Mouse (Mus musculus) CH12.LX (cell line): Measurements from ENCODE around the gene Tunar. TPM values are rescaled to one million over a fixed set of nuclear protein-coding genes. Genes with fewer than 3 reads are reported as not detected.

Experiments
- DNase-seq: peaks from one replicate; pipeline ENCODE4 v3.0.0-alpha.2; 2013; ENCODE audit errors: extremely low read depth
- H3K27ac ChIP-seq: 2 replicates; pipeline ENCODE4 v1.5.1; 2012; ENCODE audit warnings: low read depth, mild to moderate bottlenecking, control low read depth, moderate library complexity; ENCODE audit not compliant: insufficient read depth
- H3K27me3 ChIP-seq: replicated peaks from 2 replicates; pipeline ENCODE3; 2012; ENCODE audit warnings: inconsistent platforms
- H3K36me3 ChIP-seq, 2 experiments: replicated peaks in 1 of 2; 2 replicates each; pipeline versions ENCODE3 to v1.6.1; 2012; ENCODE audit warnings: inconsistent platforms in 1 of 2, low read length in 1 of 2, mild to moderate bottlenecking in 1 of 2, mixed read lengths in 1 of 2, moderate library complexity in 1 of 2; ENCODE audit not compliant: control insufficient read depth in 1 of 2, insufficient read depth in 1 of 2
- H3K4me1 ChIP-seq, 2 experiments: 2 replicates each; pipeline ENCODE4 v1.6.1; 2012; ENCODE audit warnings: inconsistent platforms in 1 of 2, moderate library complexity in 1 of 2; ENCODE audit not compliant: insufficient read depth in 2 of 2, control insufficient read depth in 1 of 2
- H3K4me2 ChIP-seq: 2 replicates; pipeline ENCODE4 v1.6.1; 2012; ENCODE audit warnings: low read depth, mild to moderate bottlenecking, control low read depth; ENCODE audit not compliant: poor library complexity, insufficient read depth, severe bottlenecking
- H3K4me3 ChIP-seq, 3 experiments: fragments of 150-350 bp in 1 of 3; sonication (generic) in 1 of 3; replicated peaks in 1 of 3; 2 replicates each; pipeline versions ENCODE3 to v1.5.1; 2011 to 2012; ENCODE audit warnings: low read depth in 2 of 3, low read length in 2 of 3, mild to moderate bottlenecking in 2 of 3, moderate library complexity in 2 of 3, control low read depth in 1 of 3, improper control_type of control experiment in 1 of 3, inconsistent platforms in 1 of 3, mixed read lengths in 1 of 3; ENCODE audit not compliant: poor library complexity in 1 of 3
- H3K79me2 ChIP-seq: replicated peaks from 2 replicates; pipeline ENCODE4 v1.6.1; 2012; ENCODE audit warnings: mild to moderate bottlenecking, moderate library complexity; ENCODE audit not compliant: control insufficient read depth, poor library complexity, insufficient read depth, severe bottlenecking; ENCODE audit errors: extremely low read depth
- H3K9ac ChIP-seq: 2 replicates; pipeline ENCODE4 v1.6.1; 2012; ENCODE audit warnings: low read depth, mild to moderate bottlenecking, control low read depth, moderate library complexity; ENCODE audit not compliant: insufficient read depth
- H3K9me3 ChIP-seq: replicated peaks from 2 replicates; pipeline ENCODE3; 2012; ENCODE audit warnings: low read length, inconsistent platforms, mixed read lengths
- CHD1 ChIP-seq: IDR thresholded peaks from 2 replicates; pipeline ENCODE4 v1.6.1; 2012; ENCODE audit warnings: low read depth, low read length, improper control_type of control experiment, inconsistent platforms
- CTCF ChIP-seq, 2 experiments: IDR thresholded peaks in 1 of 2; conservative IDR thresholded peaks in 1 of 2; 2 replicates each; pipeline ENCODE4 v1.5.1; 2011 to 2012; ENCODE audit warnings: low read depth in 2 of 2, low read length in 2 of 2, improper control_type of control experiment in 1 of 2, inconsistent platforms in 1 of 2, mild to moderate bottlenecking in 1 of 2, moderate library complexity in 1 of 2
- E2F4 ChIP-seq: IDR thresholded peaks from 2 replicates; pipeline ENCODE4 v1.6.1; 2011; ENCODE audit warnings: low read depth, low read length, improper control_type of control experiment; ENCODE audit not compliant: insufficient replicate concordance
- EP300 ChIP-seq: IDR thresholded peaks from 2 replicates; pipeline ENCODE4 v1.6.1; 2011; ENCODE audit warnings: low read length, improper control_type of control experiment
- ETS1 ChIP-seq: conservative IDR thresholded peaks from 2 replicates; pipeline ENCODE4 v1.6.1; 2012; ENCODE audit warnings: low read depth, mild to moderate bottlenecking, inconsistent platforms, low read length, improper control_type of control experiment, moderate library complexity
- GABPA ChIP-seq: IDR thresholded peaks from 2 replicates; pipeline ENCODE4 v1.6.1; 2012; ENCODE audit warnings: low read depth, low read length, improper control_type of control experiment, inconsistent platforms; ENCODE audit not compliant: insufficient replicate concordance
- IRF4 ChIP-seq: IDR thresholded peaks from 2 replicates; pipeline ENCODE4 v1.6.1; 2014; ENCODE audit warnings: low read depth, mild to moderate bottlenecking, inconsistent platforms, low read length, improper control_type of control experiment
- JUND ChIP-seq: conservative IDR thresholded peaks from 2 replicates; pipeline ENCODE4 v1.6.1; 2011; ENCODE audit warnings: low read depth, low read length, improper control_type of control experiment
- MAX ChIP-seq: IDR thresholded peaks from 2 replicates; pipeline ENCODE4 v1.6.1; 2011; ENCODE audit warnings: low read length, improper control_type of control experiment
- MAZ ChIP-seq: IDR thresholded peaks from 2 replicates; pipeline ENCODE4 v1.6.1; 2012; ENCODE audit warnings: low read depth, mild to moderate bottlenecking, inconsistent platforms, low read length, improper control_type of control experiment, moderate library complexity
- MEF2A ChIP-seq: IDR thresholded peaks from 2 replicates; pipeline ENCODE4 v1.6.1; 2014; ENCODE audit warnings: low read depth, mild to moderate bottlenecking, inconsistent platforms, low read length, improper control_type of control experiment, borderline replicate concordance
- PAX5 ChIP-seq: IDR thresholded peaks from 2 replicates; pipeline ENCODE4 v1.6.1; 2012; ENCODE audit warnings: low read length, inconsistent platforms, mixed read lengths
- RCOR1 ChIP-seq: conservative IDR thresholded peaks from 2 replicates; pipeline ENCODE4 v1.6.1; 2012; ENCODE audit warnings: low read depth, mild to moderate bottlenecking, inconsistent platforms, low read length, improper control_type of control experiment
- SIN3A ChIP-seq: IDR thresholded peaks from 2 replicates; pipeline ENCODE4 v1.6.1; 2012; ENCODE audit warnings: low read length, improper control_type of control experiment, inconsistent platforms
- TBP ChIP-seq: conservative IDR thresholded peaks from 2 replicates; pipeline ENCODE4 v1.6.1; 2011; ENCODE audit warnings: low read depth, low read length, improper control_type of control experiment
- UBTF ChIP-seq: IDR thresholded peaks from 2 replicates; pipeline ENCODE4 v1.6.1; 2012; ENCODE audit warnings: low read depth, mild to moderate bottlenecking, inconsistent platforms, low read length, improper control_type of control experiment, moderate library complexity
- ZC3H11A ChIP-seq: IDR thresholded peaks from 2 replicates; pipeline ENCODE4 v1.6.1; 2012; ENCODE audit warnings: low read depth, mild to moderate bottlenecking, inconsistent platforms, low read length, improper control_type of control experiment
- ZKSCAN1 ChIP-seq: IDR thresholded peaks from 2 replicates; pipeline ENCODE4 v1.6.1; 2012; ENCODE audit warnings: low read depth, inconsistent platforms, low read length, improper control_type of control experiment, borderline replicate concordance
- dilution Hi-C: fragments of 300-500 bp; cut with MboI; formaldehyde crosslinking; loops from 2 replicates; pipeline ENCODE4 v1.14.3; 2020; ENCODE audit warnings: low sequenced_read_pairs; ENCODE audit not compliant: extremely low pct_unique_long_range_greater_than_20kb, extremely low pct_ligation_motif_present
- in situ Hi-C: fragments of 300-500 bp; cut with MboI; formaldehyde crosslinking; loops from 3 replicates; pipeline ENCODE4 v1.14.3; 2019; ENCODE audit warnings: low sequenced_read_pairs, low pct_ligation_motif_present, low pct_unique_long_range_greater_than_20kb, mixed read lengths
- polyA plus RNA-seq: library from polyadenylated mRNA; unstranded; fragments of >175 nt; gene quantifications from 2 replicates; pipeline ENCODE4 v1.2.1, GENCODE M21; 2012; ENCODE audit warnings: low read depth; ENCODE audit not compliant: insufficient read length
- total RNA-seq, 2 experiments: library from RNA; depleted of rRNA; stranded (reverse); fragments of 300-350 nt in 1 of 2; fragments of >200 nt in 1 of 2; gene quantifications; 2 replicates each; pipeline ENCODE4 v1.2.3; 2012 to 2014

The Tunar gene
- total and polyA plus RNA-seq, 3 experiments: not detected

- in situ Hi-C loops: no loop called here
- no peak overlapping the region for H3K4me3 ChIP-seq
- no peaks in the 10 kb centered on the region for H3K4me1 ChIP-seq
- H3K27ac ChIP-seq: no peak overlapping the region
- H3K36me3 ChIP-seq: no peaks in the 10 kb centered on the region
- peaks cover 36% of the 10 kb centered on the region for H3K27me3 ChIP-seq
- H3K79me2 ChIP-seq: no peaks in the 10 kb centered on the region
- no peak overlapping the region for H3K4me2 ChIP-seq
- dilution Hi-C loops: no loop called here
- peaks cover 4% of the 10 kb centered on the region for H3K9me3 ChIP-seq
- TF ChIP-seq JUND: no peak
- TF ChIP-seq CTCF (conservative IDR thresholded peaks at IDR 0.05 in 1 of 2, IDR thresholded peaks at IDR 0.05 in 1 of 2; ENCODE audit: low read depth in 2 of 2, low read length in 2 of 2): no peak
- no peak for TF ChIP-seq ZC3H11A
- TF ChIP-seq MAZ: no peak
- no peak for TF ChIP-seq EP300
- no peak for TF ChIP-seq ETS1
- TF ChIP-seq MEF2A: no peak
- TF ChIP-seq ZKSCAN1: no peak
- TF ChIP-seq RCOR1: no peak
- TF ChIP-seq GABPA: no peak
- no peak for TF ChIP-seq PAX5
- TF ChIP-seq TBP: no peak
- TF ChIP-seq CHD1: no peak
- no peak for TF ChIP-seq E2F4
- DNase-seq: no peak
- H3K9ac ChIP-seq: no peak overlapping the region
These were observed 64.5 kb downstream of the Tunar start for GRCm38 (mm10) chr12:105398172-105398571.

GRCm38 (mm10) chr12:105403742-105404141 is 70.1 kb downstream of the Tunar start:
- H3K9ac ChIP-seq: no peak overlapping the region
- no peaks in the 10 kb centered on the region for H3K36me3 ChIP-seq
- H3K4me1 ChIP-seq: 0 out of 4 replicates have a peak, but pooled peaks cover 0 to 2% of the 10 kb centered on the region in 2 experiments
- no peak for DNase-seq
- dilution Hi-C loops (no loop called here), in situ Hi-C loops (no loop called here)
- H3K4me2 ChIP-seq: no peak overlapping the region
- H3K9me3 ChIP-seq: peaks cover 4% of the 10 kb centered on the region
- no peak overlapping the region for H3K4me3 ChIP-seq
- peaks cover 13% of the 10 kb centered on the region for H3K27me3 ChIP-seq
- no peaks in the 10 kb centered on the region for H3K79me2 ChIP-seq
- TF ChIP-seq UBTF (no peak), MAX (no peak), CTCF (conservative IDR thresholded peaks at IDR 0.05 in 1 of 2, IDR thresholded peaks at IDR 0.05 in 1 of 2; ENCODE audit: low read depth in 2 of 2, low read length in 2 of 2) (no peak), SIN3A (no peak), IRF4 (no peak)
- no peak overlapping the region for H3K27ac ChIP-seq
